Mouse (Mus musculus): Measurements from ENCODE around the gene Ezr. TPM values are rescaled to one million over a fixed set of nuclear protein-coding genes. Genes with fewer than 3 reads are reported as not detected.

Ezr gene
- polyA plus RNA-seq, 1 experiment, result 35.9 TPM

GRCm38 (mm10) chr17:6739756-6740155, 42.8 kb downstream of the Ezr start:
- Histone ChIP-seq H3K4me3 (no peak overlapping the region), H3K79me2 (ENCODE audit: control insufficient read depth, insufficient read depth) (no peaks in the 10 kb centered on the region), H3K4me2 (ENCODE audit: low read depth) (no peak overlapping the region), H3K36me3 (ENCODE audit: control insufficient read depth, insufficient read depth) (peaks cover 10% of the 10 kb centered on the region), H3ac (ENCODE audit: control insufficient read depth, insufficient read length) (no peak overlapping the region), H3K27me3 (ENCODE audit: control insufficient read depth, insufficient read depth, insufficient read length) (no peaks in the 10 kb centered on the region)
- no peak for TF ChIP-seq POLR2AphosphoS2 (IDR thresholded peaks at IDR 0.05; ENCODE audit: insufficient read length, low read depth)
- no peak for TF ChIP-seq TCF12 (IDR thresholded peaks at IDR 0.05; ENCODE audit: insufficient read depth, poor library complexity, severe bottlenecking)
- no peak for TF ChIP-seq SRF (IDR thresholded peaks at IDR 0.05; ENCODE audit: control insufficient read depth, insufficient read length, low read depth)
- no peak for TF ChIP-seq REST (IDR thresholded peaks at IDR 0.05; ENCODE audit: insufficient read depth, insufficient read length)
- TF ChIP-seq MAX (IDR thresholded peaks at IDR 0.05; ENCODE audit: low read depth), result no peak
- no peak for TF ChIP-seq CEBPB (IDR thresholded peaks at IDR 0.05; ENCODE audit: insufficient read depth, poor library complexity, severe bottlenecking)

- no peaks in the 10 kb centered on the region for H3K79me2 ChIP-seq (ENCODE audit: control insufficient read depth, insufficient read depth)
- no peaks in the 10 kb centered on the region for H3K27me3 ChIP-seq (ENCODE audit: control insufficient read depth, insufficient read depth, insufficient read length)
- TF ChIP-seq MYOG (IDR thresholded peaks at IDR 0.05; ENCODE audit: control insufficient read depth in 1 of 3, insufficient read depth in 1 of 3, insufficient read length in 2 of 3, low read depth in 2 of 3) (no peak), POLR2AphosphoS2 (IDR thresholded peaks at IDR 0.05; ENCODE audit: insufficient read length, low read depth) (no peak), CEBPB (IDR thresholded peaks at IDR 0.05; ENCODE audit: insufficient read depth, poor library complexity, severe bottlenecking) (no peak), MYOD1 (IDR thresholded peaks at IDR 0.05; ENCODE audit: control insufficient read depth in 1 of 3, insufficient read length in 2 of 3, low read depth in 2 of 3) (no peak), POLR2A (IDR thresholded peaks at IDR 0.05; ENCODE audit: insufficient read length, low read depth) (no peak), REST (IDR thresholded peaks at IDR 0.05; ENCODE audit: insufficient read depth, insufficient read length) (no peak), TCF3 (IDR thresholded peaks at IDR 0.05; ENCODE audit: insufficient read length, low read depth) (no peak)
- peaks cover 8% of the 10 kb centered on the region for H3K36me3 ChIP-seq (ENCODE audit: control insufficient read depth, insufficient read depth)
- no peak overlapping the region for H3ac ChIP-seq (ENCODE audit: control insufficient read depth, insufficient read length)
- no peak overlapping the region for H3K4me3 ChIP-seq
- H3K4me2 ChIP-seq (ENCODE audit: low read depth), result no peak overlapping the region
Observed at GRCm38 (mm10) chr17:6739266-6739665, 43.3 kb downstream of the Ezr start.

- no peaks in the 10 kb centered on the region for H3K79me2 ChIP-seq (ENCODE audit: control insufficient read depth, insufficient read depth)
- no peak overlapping the region for H3ac ChIP-seq (ENCODE audit: control insufficient read depth, insufficient read length)
Observed at GRCm38 (mm10) chr17:6738836-6739235, 43.7 kb downstream of the Ezr start.

GRCm38 (mm10) chr17:6737273-6737997, 45.1 kb downstream of the Ezr start:
- H3K79me2 ChIP-seq (ENCODE audit: control insufficient read depth, insufficient read depth), result no peaks in the 10 kb centered on the region
- no peak for TF ChIP-seq MYOG (IDR thresholded peaks at IDR 0.05; ENCODE audit: control insufficient read depth in 1 of 3, insufficient read depth in 1 of 3, insufficient read length in 2 of 3, low read depth in 2 of 3)
- TF ChIP-seq E2F4 (IDR thresholded peaks at IDR 0.05; ENCODE audit: insufficient read depth), result no peak
- TF ChIP-seq TCF12 (IDR thresholded peaks at IDR 0.05; ENCODE audit: insufficient read depth, poor library complexity, severe bottlenecking), result no peak
- TF ChIP-seq POLR2AphosphoS2 (IDR thresholded peaks at IDR 0.05; ENCODE audit: insufficient read length, low read depth), result no peak
- no peak for TF ChIP-seq USF1 (IDR thresholded peaks at IDR 0.05; ENCODE audit: low read depth)
- TF ChIP-seq SRF (IDR thresholded peaks at IDR 0.05; ENCODE audit: control insufficient read depth, insufficient read length, low read depth), result no peak
- TF ChIP-seq TCF3 (IDR thresholded peaks at IDR 0.05; ENCODE audit: insufficient read length, low read depth), result no peak
- no peak for TF ChIP-seq CEBPB (IDR thresholded peaks at IDR 0.05; ENCODE audit: insufficient read depth, poor library complexity, severe bottlenecking)
- no peak for TF ChIP-seq MAX (IDR thresholded peaks at IDR 0.05; ENCODE audit: low read depth)
- TF ChIP-seq MYOD1 (IDR thresholded peaks at IDR 0.05; ENCODE audit: control insufficient read depth in 1 of 3, insufficient read length in 2 of 3, low read depth in 2 of 3), result no peak
- no peak for TF ChIP-seq POLR2A (IDR thresholded peaks at IDR 0.05; ENCODE audit: insufficient read length, low read depth)
- TF ChIP-seq REST (IDR thresholded peaks at IDR 0.05; ENCODE audit: insufficient read depth, insufficient read length), result no peak
- H3K4me2 ChIP-seq (ENCODE audit: low read depth), result no peak overlapping the region
- no peak overlapping the region for H3ac ChIP-seq (ENCODE audit: control insufficient read depth, insufficient read length)
- peaks cover 6% of the 10 kb centered on the region for H3K36me3 ChIP-seq (ENCODE audit: control insufficient read depth, insufficient read depth)
- no peaks in the 10 kb centered on the region for H3K27me3 ChIP-seq (ENCODE audit: control insufficient read depth, insufficient read depth, insufficient read length)
- no peak overlapping the region for H3K4me3 ChIP-seq

More at GRCm38 (mm10) chr17:6738836-6739235, 43.7 kb downstream of the Ezr start:
- Histone ChIP-seq H3K36me3 (ENCODE audit: control insufficient read depth, insufficient read depth) (peaks cover 6% of the 10 kb centered on the region), H3K4me2 (ENCODE audit: low read depth) (no peak overlapping the region), H3K4me3 (no peak overlapping the region), H3K27me3 (ENCODE audit: control insufficient read depth, insufficient read depth, insufficient read length) (no peaks in the 10 kb centered on the region)
- TF ChIP-seq USF1 (IDR thresholded peaks at IDR 0.05; ENCODE audit: low read depth), result no peak
- no peak for TF ChIP-seq TCF12 (IDR thresholded peaks at IDR 0.05; ENCODE audit: insufficient read depth, poor library complexity, severe bottlenecking)
- no peak for TF ChIP-seq REST (IDR thresholded peaks at IDR 0.05; ENCODE audit: insufficient read depth, insufficient read length)
- TF ChIP-seq E2F4 (IDR thresholded peaks at IDR 0.05; ENCODE audit: insufficient read depth), result no peak
